Comparison of ENCODE assay signal across 7 mouse cellular contexts in genomic region chr2:180024401-180025098, GRCm38 (mm10). TPM values are rescaled to one million over a fixed set of nuclear protein-coding genes. Genes with fewer than 3 reads are reported as not detected.
A peak's percentile ranks its signal among the peaks of the same experiment; 100 is the strongest.
DNase-seq lines count a peak whose midpoint lies in the region; ATAC-seq lines count a peak whose summit lies in the region.

Lsm14b (plus strand) TSS chr2:180024987.

- H3K9me3 ChIP-seq in embryonic facial prominence, embryonic 10.5 days = no peaks in the 10 kb centered on the region
- no peaks in the 10 kb centered on the region for H3K9me3 ChIP-seq in limb, embryonic 10.5 days (replicated peaks)
- H3K9me3 ChIP-seq in midbrain, embryonic 13.5 days = no peaks in the 10 kb centered on the region

- under 1% methylated on average over 80 of the region's 80 CpGs for WGBS in embryonic facial prominence, embryonic 10.5 days
- under 1% methylated on average over 64 of the region's 80 CpGs for WGBS in limb, embryonic 10.5 days
- under 1% methylated on average over 56 of the region's 80 CpGs for WGBS in midbrain, embryonic 13.5 days

- peak within 1 kb of the TSS; percentile 98 for H3K4me2 ChIP-seq in midbrain, embryonic 13.5 days (replicated peaks)

- peak; percentile 100 for DNase-seq in adrenal gland, postnatal 10 days
- peak; percentile 100 for DNase-seq in embryonic facial prominence, embryonic 10.5 days (ENCODE audit: low spot score)
- DNase-seq in kidney, adult 11 months = peak; percentile 99
- peak; percentile 100 for DNase-seq in limb, embryonic 10.5 days (ENCODE audit: low spot score)
- DNase-seq in spleen, adult 12 weeks (ENCODE audit: low spot score) = peak; percentile 99

- H3K9ac ChIP-seq in midbrain, embryonic 13.5 days (replicated peaks) = peak within 1 kb of the TSS; percentile 99

- peak; percentile 81 for ATAC-seq in granulocyte monocyte progenitor cell, adult 5-6 weeks (replicated peaks; ENCODE audit: poor library complexity, severe bottlenecking)
- ATAC-seq in midbrain, embryonic 13.5 days = peak; percentile 96

- H3K36me3 ChIP-seq in embryonic facial prominence, embryonic 10.5 days (replicated peaks) = peaks cover 33% of the 10 kb centered on the region
- peaks cover 29% of the 10 kb centered on the region for H3K36me3 ChIP-seq in limb, embryonic 10.5 days
- H3K36me3 ChIP-seq in midbrain, embryonic 13.5 days = peaks cover 22% of the 10 kb centered on the region

- H3K4me3 ChIP-seq in embryonic facial prominence, embryonic 10.5 days = peak within 1 kb of the TSS; percentile 100
- H3K4me3 ChIP-seq in limb, embryonic 10.5 days = peak within 1 kb of the TSS; percentile 98
- peak within 1 kb of the TSS; percentile 100 for H3K4me3 ChIP-seq in midbrain, embryonic 13.5 days (replicated peaks)

- peak within 1 kb of the TSS; percentile 97 for H3K27ac ChIP-seq in embryonic facial prominence, embryonic 10.5 days (replicated peaks)
- peak within 1 kb of the TSS; percentile 97 for H3K27ac ChIP-seq in limb, embryonic 10.5 days
- H3K27ac ChIP-seq in midbrain, embryonic 13.5 days = peak within 1 kb of the TSS; percentile 96

- H3K4me1 ChIP-seq in embryonic facial prominence, embryonic 10.5 days = peaks cover 46% of the 10 kb centered on the region
- H3K4me1 ChIP-seq in limb, embryonic 10.5 days = peaks cover 48% of the 10 kb centered on the region
- H3K4me1 ChIP-seq in midbrain, embryonic 13.5 days (replicated peaks) = peaks cover 43% of the 10 kb centered on the region

- peaks cover 31% of the 10 kb centered on the region for H3K27me3 ChIP-seq in embryonic facial prominence, embryonic 10.5 days (replicated peaks; ENCODE audit: low read depth, poor library complexity, severe bottlenecking)
- peaks cover 44% of the 10 kb centered on the region for H3K27me3 ChIP-seq in limb, embryonic 10.5 days (ENCODE audit: low read depth, poor library complexity, severe bottlenecking)
- peaks cover 27% of the 10 kb centered on the region for H3K27me3 ChIP-seq in midbrain, embryonic 13.5 days

RNA-seq across cellular contexts. Expression of gene Lsm14b, which starts in this region (rescaled TPM):
- 10 to 100 TPM; 33.2 to 35.9 TPM for total RNA-seq in adrenal gland, postnatal 10 days (2021)
- 8.6 and 9.9 TPM in 2 replicates for polyA plus RNA-seq in embryonic facial prominence, embryonic 10.5 days (2016; fragmentation: Nextera tagmentation; extraction: Ambion mirVana)
- 11.6 and 17.2 TPM in 2 replicates for total RNA-seq in granulocyte monocyte progenitor cell, adult 5-6 weeks (2014; fragmentation: Nextera tagmentation)
- 20.2 and 22.3 TPM in 2 replicates for total RNA-seq in granulocyte monocyte progenitor cell, adult 5-6 weeks (2017)
- polyA plus RNA-seq in limb, embryonic 10.5 days (2016; fragmentation: Nextera tagmentation; extraction: Ambion mirVana) = 8.1 and 9.1 TPM in 2 replicates
- polyA plus RNA-seq in midbrain, embryonic 13.5 days (2015; fragmentation: Nextera tagmentation; extraction: Ambion mirVana) = 20.9 and 24.8 TPM in 2 replicates

Comparison
In these comparisons a context has a peak if more than half of its experiments do, and no peak if none do; other contexts are left out.
1. Peak in every context shown above with its lines: DNase-seq, ATAC-seq, H3K4me3 ChIP-seq and H3K27ac ChIP-seq.